Mouse (Mus musculus) heart, postnatal 0 days (tissue): ENCODE data around the gene Nlrp9b.

Experiments used
- CTCF ChIP-seq: IDR thresholded peaks from 2 replicates; pipeline ENCODE4 v1.5.1; 2016; ENCODE audit warnings: antibody characterized with exemption, control low read depth, low read depth
- EP300 ChIP-seq: IDR thresholded peaks from 2 replicates; pipeline ENCODE4 v1.6.1; 2016; ENCODE audit warnings: antibody characterized with exemption, low read depth

DNA sequence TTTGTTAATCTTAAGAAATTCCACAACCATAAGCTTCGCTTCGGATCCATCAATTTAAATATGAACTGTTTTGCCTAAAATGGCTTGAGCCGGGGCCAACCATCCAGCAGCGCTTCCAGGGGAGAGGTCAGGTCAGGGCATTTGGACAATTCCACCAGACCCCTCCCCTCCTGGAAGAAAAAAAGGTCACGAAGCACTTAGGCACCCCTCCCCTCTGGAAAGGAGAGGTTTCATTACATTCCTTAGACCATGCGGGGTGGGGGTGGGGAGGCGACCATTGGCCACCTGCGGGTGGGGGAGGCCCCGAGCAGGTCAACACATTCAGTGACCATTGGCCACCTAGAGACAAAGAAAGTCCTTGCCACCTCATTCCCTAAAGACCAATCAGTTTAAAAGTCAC is 38.2 kb upstream of the Nlrp9b start:
- TF ChIP-seq CTCF (no peak), EP300 (no peak)
